Mouse (Mus musculus): ENCODE data around the gene Frmd5.

Frmd5 gene

GRCm38 (mm10) chr2:121683606-121684005 lies 123.3 kb downstream of the Frmd5 start:
- DNase-seq (ENCODE audit: low spot score) = no peak

- DNase-seq (ENCODE audit: low spot score) = no peak
Observed at GRCm38 (mm10) chr2:121682361-121682760, 124.5 kb downstream of the Frmd5 start.

- DNase-seq (ENCODE audit: low spot score) = no peak
Observed at GRCm38 (mm10) chr2:121679711-121680110, 127.2 kb downstream of the Frmd5 start.

DNA sequence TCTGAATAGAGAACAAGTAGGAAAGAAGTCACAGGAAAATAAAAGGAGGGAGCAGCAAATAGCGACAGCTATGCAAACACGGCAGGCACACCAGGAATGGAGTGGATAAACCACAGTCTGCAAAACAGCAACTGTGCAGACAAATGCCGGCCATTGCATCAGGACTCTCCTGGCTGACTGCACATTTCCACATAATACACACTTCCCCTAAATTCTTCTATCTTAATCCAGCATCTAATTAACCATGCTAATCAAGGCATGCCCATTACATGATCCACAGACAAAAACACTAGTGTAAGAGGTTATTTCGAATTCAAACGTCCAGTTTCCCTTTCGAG lies 129.3 kb downstream of the Frmd5 start:
- no peak for DNase-seq (ENCODE audit: low spot score)

- no peak for DNase-seq (ENCODE audit: low spot score)
Observed at GRCm38 (mm10) chr2:121676951-121677648, 129.8 kb downstream of the Frmd5 start.

DNA sequence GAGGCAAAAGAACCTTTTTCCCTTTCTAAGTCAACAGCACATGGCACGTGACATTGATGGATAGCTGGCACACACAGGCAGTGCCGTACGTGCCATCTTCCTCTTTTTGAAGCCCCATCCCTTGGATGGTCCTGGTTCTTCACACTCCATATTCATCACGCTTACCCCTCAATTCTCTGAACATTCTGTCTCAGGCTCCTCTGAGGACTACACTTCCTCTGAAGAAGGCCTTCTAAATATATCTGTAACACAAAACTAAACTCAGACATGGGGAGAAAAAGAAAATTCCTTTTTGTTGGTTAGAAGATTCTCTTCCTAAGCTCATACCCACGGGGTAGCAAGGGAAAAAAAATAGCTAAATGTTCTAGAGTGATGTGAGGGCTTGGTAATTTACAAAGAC lies 131.0 kb downstream of the Frmd5 start:
- no peak for DNase-seq (ENCODE audit: low spot score)

DNA sequence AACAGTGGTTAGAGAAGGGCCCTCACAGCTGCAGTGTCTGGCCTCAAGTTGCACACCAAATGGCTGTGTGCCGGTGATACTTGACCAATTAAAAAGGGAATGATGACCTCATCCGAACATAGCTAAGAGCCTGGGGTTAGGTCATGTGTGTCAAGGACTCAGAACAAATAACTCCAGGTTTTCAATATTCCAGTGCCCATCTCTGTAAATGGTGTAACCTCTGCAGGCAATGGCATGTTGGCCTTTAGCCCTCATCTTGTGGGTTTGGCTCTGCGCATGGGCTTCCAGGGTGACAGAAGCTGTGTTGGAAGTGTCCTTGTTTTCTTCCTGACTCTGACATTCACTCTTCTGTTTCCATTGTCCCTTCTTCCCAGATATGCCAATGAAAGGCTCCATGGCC lies 131.8 kb downstream of the Frmd5 start:
- DNase-seq (ENCODE audit: low spot score) = no peak

- DNase-seq (ENCODE audit: low spot score) = no peak
Observed at GRCm38 (mm10) chr2:121674211-121674610, 132.7 kb downstream of the Frmd5 start.

DNA sequence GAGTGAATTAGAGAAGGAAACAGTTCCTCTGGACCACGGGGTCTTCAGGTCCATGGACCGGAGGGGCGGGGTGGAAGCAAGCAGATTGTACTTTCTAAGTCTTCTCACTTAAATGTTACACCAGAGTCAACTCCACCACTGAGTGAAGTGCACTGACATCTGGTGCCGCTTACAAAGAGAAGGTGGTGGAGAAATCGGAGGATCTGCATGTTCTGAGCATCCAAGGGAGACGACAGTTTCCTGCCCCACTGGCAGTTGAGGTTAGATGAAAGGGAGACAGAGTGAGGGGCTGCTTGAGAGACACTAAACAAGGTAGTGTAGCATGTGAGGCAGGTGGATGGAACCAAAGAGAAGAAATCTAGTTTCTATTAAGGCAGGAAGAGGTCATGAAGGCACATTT lies 137.0 kb downstream of the Frmd5 start:
- DNase-seq (ENCODE audit: low spot score) = no peak

- DNase-seq (ENCODE audit: low spot score) = no peak
Observed at GRCm38 (mm10) chr2:121668256-121668655, 138.6 kb downstream of the Frmd5 start.

- DNase-seq (ENCODE audit: low spot score) = no peak
Observed at GRCm38 (mm10) chr2:121661160-121661502, 145.8 kb downstream of the Frmd5 start.

DNA sequence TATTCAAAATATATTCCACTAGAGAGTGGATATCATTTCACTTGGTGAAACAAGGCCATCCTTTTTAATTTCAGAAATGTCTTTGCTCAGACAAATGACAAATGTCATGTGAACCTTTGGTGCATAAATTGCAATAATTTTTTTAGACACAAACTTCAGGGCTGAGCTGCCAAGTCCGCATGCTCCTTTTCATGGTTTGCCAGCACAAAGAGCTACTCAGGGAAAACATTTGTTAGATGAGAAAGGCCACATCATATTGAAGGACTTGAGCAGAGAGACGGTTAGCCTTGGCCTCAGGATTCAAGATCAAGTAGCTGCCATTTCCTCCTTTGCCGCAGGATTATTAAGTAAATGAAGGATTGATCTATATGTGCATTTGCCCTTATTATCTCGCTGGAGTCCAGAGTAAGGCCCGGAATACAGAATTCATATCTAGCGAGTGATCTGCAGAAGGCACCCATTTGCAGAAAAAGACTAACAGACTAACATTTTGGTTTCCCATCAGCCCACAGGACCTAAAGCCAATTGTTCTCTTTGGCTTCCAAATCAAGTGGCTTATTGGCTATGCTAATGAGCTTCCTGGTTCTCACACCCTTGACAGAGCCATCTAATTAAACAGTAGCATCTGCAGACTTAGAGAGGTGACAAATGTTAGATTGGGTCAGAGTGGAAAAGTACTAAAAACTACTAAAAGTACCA lies 146.3 kb downstream of the Frmd5 start:
- DNase-seq (ENCODE audit: low spot score) = no peak

GRCm38 (mm10) chr2:121659350-121659749 lies 147.5 kb downstream of the Frmd5 start:
- no peak for DNase-seq (ENCODE audit: low spot score)

DNA sequence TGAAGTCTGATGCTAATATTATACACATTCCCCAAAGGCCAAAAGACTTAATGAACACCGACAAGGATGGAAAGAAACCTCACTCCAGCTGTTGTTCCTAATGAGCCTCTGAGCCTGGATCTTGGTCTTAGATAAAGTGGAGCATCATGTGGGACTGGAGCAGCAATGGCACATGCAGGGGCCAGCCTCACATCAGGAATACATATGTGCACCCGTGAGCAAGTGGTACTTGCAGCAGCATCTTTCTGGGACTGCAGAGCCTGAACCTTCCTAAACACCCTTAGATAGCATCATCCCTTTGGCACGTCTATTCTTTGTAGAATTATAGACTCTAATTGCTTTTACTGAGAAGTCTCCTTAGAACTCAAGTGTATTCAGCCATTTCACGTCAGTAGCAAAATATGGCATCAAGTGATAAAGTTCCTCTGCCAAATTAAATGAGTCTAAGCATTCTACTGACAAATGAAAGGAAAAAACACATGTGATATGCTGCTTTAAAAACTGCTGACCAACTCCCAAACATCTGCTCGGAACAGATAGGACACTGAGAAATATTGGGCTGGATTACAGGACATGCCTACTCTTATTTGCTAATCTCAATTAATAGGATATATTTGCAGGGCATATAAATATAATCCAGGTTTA lies 148.6 kb downstream of the Frmd5 start:
- no peak for DNase-seq (ENCODE audit: low spot score)

DNA sequence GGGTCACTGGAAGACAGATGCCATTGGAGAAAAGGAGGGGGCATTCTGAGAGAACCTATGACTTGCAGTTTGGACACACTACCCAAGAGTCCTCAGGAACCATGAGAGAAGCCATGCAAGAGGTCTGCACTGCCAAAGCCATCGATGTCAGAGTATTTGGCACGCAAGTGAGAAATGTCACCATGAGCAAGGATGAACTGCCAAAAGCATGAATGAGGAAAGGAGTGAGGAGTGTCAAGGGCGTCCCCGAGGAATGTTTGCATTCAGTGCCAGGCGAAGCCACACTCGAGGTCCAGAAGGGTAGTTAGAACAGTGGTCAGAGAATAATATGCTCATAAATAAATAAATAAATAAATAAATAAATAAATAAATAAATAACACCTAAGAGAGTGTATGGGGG lies 150.9 kb downstream of the Frmd5 start:
- DNase-seq (ENCODE audit: low spot score) = no peak

- DNase-seq (ENCODE audit: low spot score) = no peak
Observed at GRCm38 (mm10) chr2:121655106-121655505, 151.8 kb downstream of the Frmd5 start.

- DNase-seq (ENCODE audit: low spot score) = no peak
Observed at GRCm38 (mm10) chr2:121646528-121646927, 160.4 kb downstream of the Frmd5 start.

- no peak for DNase-seq (ENCODE audit: low spot score)
Observed at GRCm38 (mm10) chr2:121642934-121643333, 164.0 kb downstream of the Frmd5 start.

- no peak for DNase-seq (ENCODE audit: low spot score)
Observed at GRCm38 (mm10) chr2:121632091-121632490, 174.8 kb downstream of the Frmd5 start.

GRCm38 (mm10) chr2:121630286-121630685 lies 176.6 kb downstream of the Frmd5 start:
- DNase-seq (ENCODE audit: low spot score) = no peak

DNA sequence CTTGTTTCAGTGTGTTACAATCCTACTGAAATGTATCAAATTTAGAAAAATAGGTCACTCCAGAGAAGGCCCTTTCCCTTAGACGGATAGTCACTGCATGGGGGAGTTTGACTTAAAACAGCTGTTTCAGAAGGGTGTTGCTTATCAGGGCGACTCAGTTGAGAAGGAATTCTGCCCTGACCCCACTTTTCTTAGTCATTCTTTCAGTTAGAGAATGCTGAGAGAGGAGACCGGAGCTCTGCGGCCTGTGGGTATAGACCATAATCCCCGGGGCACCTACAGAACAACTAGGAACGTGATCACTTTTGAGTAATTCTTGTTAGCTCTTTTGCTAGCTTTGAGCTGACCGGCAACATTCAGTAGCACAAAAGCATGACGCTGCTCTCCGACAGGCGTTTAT lies 178.6 kb downstream of the Frmd5 start:
- DNase-seq (ENCODE audit: low spot score) = no peak

DNA sequence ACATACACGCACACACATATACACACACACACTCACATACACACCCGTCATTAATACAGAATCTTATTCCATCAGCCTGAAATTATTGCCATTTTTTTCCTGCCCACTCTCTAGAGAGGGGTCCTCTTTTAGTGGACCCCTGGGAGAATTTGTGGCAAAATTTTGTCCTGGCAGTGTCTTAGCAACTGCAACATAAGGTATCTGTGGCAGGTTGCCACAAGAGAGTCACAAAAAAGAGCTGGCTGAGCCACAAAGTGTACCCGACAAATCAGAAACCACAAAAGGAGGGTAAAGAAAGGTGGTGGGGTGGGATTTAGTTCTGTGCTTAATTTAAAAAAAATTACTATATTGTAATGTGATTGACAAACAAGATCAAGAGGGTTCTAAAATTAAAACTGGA lies 181.0 kb downstream of the Frmd5 start:
- DNase-seq (ENCODE audit: low spot score) = no peak

Data from ovary, postnatal 36 days (tissue).